Mouse (Mus musculus): Measurements from ENCODE around the gene Rin2. TPM values are rescaled to one million over a fixed set of nuclear protein-coding genes. Genes with fewer than 3 reads are reported as not detected.

Gene Rin2
- polyA plus RNA-seq, 1 experiment from 2014 or later = 26.7 TPM

- H3K4me3 ChIP-seq (ENCODE audit: low read depth, low read length) = no peak overlapping the region
- peak overlapping the region; percentile 58; the same call in 1 of the 2 replicates for H3K27ac ChIP-seq (ENCODE audit: low read depth)
- 37% methylated on average over 3 of the region's 3 CpGs for WGBS
- no peaks in the 10 kb centered on the region for H3K27me3 ChIP-seq (ENCODE audit: insufficient read depth, low read length)
- H3K9ac ChIP-seq = no peak overlapping the region
- no peak for ATAC-seq (ENCODE audit: insufficient read depth)
- no peak overlapping the region for H3K4me2 ChIP-seq
- DNase-seq = no peak
- H3K36me3 ChIP-seq (ENCODE audit: insufficient read depth) = no peaks in the 10 kb centered on the region
- H3K9me3 ChIP-seq (ENCODE audit: low read depth, low read length) = no peaks in the 10 kb centered on the region
- no peak for TF ChIP-seq CTCF (IDR thresholded peaks at IDR 0.05; ENCODE audit: low read depth)
- H3K4me1 ChIP-seq (ENCODE audit: insufficient read depth) = peaks cover 30% of the 10 kb centered on the region
Observed at GRCm38 (mm10) chr2:145682924-145683323, 7.9 kb downstream of the Rin2 start.

DNA sequence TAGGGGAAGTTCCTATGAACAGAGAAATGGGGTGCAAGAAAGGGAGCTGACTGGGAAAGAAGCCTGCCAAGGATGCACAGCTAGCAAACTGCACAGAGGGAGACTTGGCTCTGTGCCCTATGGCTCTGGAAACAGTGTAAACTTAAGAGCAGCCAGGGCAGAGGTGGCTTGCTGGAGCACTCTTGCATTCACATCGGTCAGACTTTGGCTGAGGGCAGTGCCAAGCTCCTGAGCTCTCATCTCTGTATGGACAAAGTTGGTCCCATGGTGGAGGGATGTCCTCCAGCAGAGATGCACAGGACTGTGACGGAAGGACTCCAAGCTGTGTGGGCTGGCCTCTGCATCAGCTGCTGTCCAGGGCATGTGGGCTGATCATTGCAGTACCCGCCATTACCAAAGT, 8.5 kb downstream of the Rin2 start:
- WGBS = 31% methylated on average over 3 of the region's 3 CpGs
- TF ChIP-seq CTCF (IDR thresholded peaks at IDR 0.05; ENCODE audit: low read depth) = no peak
- H3K9me3 ChIP-seq (ENCODE audit: low read depth, low read length) = no peaks in the 10 kb centered on the region
- ATAC-seq (ENCODE audit: insufficient read depth) (peak; percentile 62), DNase-seq (peak; percentile 92)
- peak overlapping the region; percentile 5; the same call in 1 of the 2 replicates for H3K4me2 ChIP-seq
- H3K9ac ChIP-seq = no peak overlapping the region
- H3K4me1 ChIP-seq (ENCODE audit: insufficient read depth) = peaks cover 30% of the 10 kb centered on the region
- no peak overlapping the region for H3K4me3 ChIP-seq (ENCODE audit: low read depth, low read length)
- H3K27ac ChIP-seq (ENCODE audit: low read depth) = peak overlapping the region; percentile 58; the same call in 1 of the 2 replicates
- no peaks in the 10 kb centered on the region for H3K27me3 ChIP-seq (ENCODE audit: insufficient read depth, low read length)
- H3K36me3 ChIP-seq (ENCODE audit: insufficient read depth) = no peaks in the 10 kb centered on the region

DNA sequence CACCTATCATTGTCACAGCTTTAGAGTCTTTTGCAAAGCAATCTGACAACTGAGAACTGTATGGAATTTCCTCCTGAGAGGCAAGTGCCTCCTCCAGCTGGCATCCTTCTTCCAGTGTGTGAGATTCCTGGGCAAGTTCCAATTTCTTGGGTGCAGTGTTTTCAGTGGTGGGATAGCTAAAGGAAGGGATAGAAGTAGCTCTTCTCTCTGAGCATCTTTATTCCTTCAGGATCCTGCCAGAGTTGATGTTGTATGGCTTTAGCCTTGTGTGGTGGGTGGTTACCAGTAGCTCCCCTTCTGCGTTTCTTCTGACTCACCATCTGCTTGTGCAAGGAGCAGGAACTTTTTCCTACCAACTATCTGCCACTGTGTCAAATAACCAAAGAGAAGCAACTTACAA, 9.1 kb downstream of the Rin2 start:
- DNase-seq (peak; percentile 66), ATAC-seq (ENCODE audit: insufficient read depth) (no peak)
- Histone ChIP-seq H3K4me3 (ENCODE audit: low read depth, low read length) (no peak overlapping the region), H3K4me2 (no peak overlapping the region), H3K9ac (no peak overlapping the region), H3K27me3 (ENCODE audit: insufficient read depth, low read length) (no peaks in the 10 kb centered on the region), H3K9me3 (ENCODE audit: low read depth, low read length) (no peaks in the 10 kb centered on the region), H3K4me1 (ENCODE audit: insufficient read depth) (peaks cover 30% of the 10 kb centered on the region), H3K27ac (ENCODE audit: low read depth) (no peak overlapping the region), H3K36me3 (ENCODE audit: insufficient read depth) (no peaks in the 10 kb centered on the region)
- no peak for TF ChIP-seq CTCF (IDR thresholded peaks at IDR 0.05; ENCODE audit: low read depth)
- WGBS = 56% methylated on average over 1 of the region's 1 CpGs

GRCm38 (mm10) chr2:145684891-145685290, 9.9 kb downstream of the Rin2 start:
- WGBS = 66% methylated on average over 8 of the region's 8 CpGs
- Histone ChIP-seq H3K9ac (no peak overlapping the region), H3K27ac (ENCODE audit: low read depth) (no peak overlapping the region), H3K4me3 (ENCODE audit: low read depth, low read length) (no peak overlapping the region), H3K4me2 (no peak overlapping the region), H3K4me1 (ENCODE audit: insufficient read depth) (peaks cover 34% of the 10 kb centered on the region), H3K9me3 (ENCODE audit: low read depth, low read length) (no peaks in the 10 kb centered on the region), H3K27me3 (ENCODE audit: insufficient read depth, low read length) (no peaks in the 10 kb centered on the region), H3K36me3 (ENCODE audit: insufficient read depth) (no peaks in the 10 kb centered on the region)
- no peak for TF ChIP-seq CTCF (IDR thresholded peaks at IDR 0.05; ENCODE audit: low read depth)
- ATAC-seq (ENCODE audit: insufficient read depth) (no peak), DNase-seq (no peak)

- no peak for DNase-seq
- Histone ChIP-seq H3K9ac (no peak overlapping the region), H3K27ac (ENCODE audit: low read depth) (no peak overlapping the region), H3K9me3 (ENCODE audit: low read depth, low read length) (no peaks in the 10 kb centered on the region), H3K4me2 (no peak overlapping the region), H3K27me3 (ENCODE audit: insufficient read depth, low read length) (no peaks in the 10 kb centered on the region), H3K4me3 (ENCODE audit: low read depth, low read length) (no peak overlapping the region), H3K36me3 (ENCODE audit: insufficient read depth) (no peaks in the 10 kb centered on the region), H3K4me1 (ENCODE audit: insufficient read depth) (peaks cover 29% of the 10 kb centered on the region)
- WGBS = 81% methylated on average over 4 of the region's 4 CpGs
- no peak for ATAC-seq (ENCODE audit: insufficient read depth)
- no peak for TF ChIP-seq CTCF (IDR thresholded peaks at IDR 0.05; ENCODE audit: low read depth)
Observed at GRCm38 (mm10) chr2:145686017-145686416, 11.0 kb downstream of the Rin2 start.

GRCm38 (mm10) chr2:145691367-145692009, 16.5 kb downstream of the Rin2 start:
- H3K9ac ChIP-seq = no peak overlapping the region
- peaks cover 7% of the 10 kb centered on the region for H3K4me1 ChIP-seq (ENCODE audit: insufficient read depth)
- no peak for TF ChIP-seq CTCF (IDR thresholded peaks at IDR 0.05; ENCODE audit: low read depth)
- H3K4me2 ChIP-seq = no peak overlapping the region
- H3K36me3 ChIP-seq (ENCODE audit: insufficient read depth) = no peaks in the 10 kb centered on the region
- ATAC-seq (ENCODE audit: insufficient read depth) (no peak), DNase-seq (peak; percentile 33)
- H3K27me3 ChIP-seq (ENCODE audit: insufficient read depth, low read length) = no peaks in the 10 kb centered on the region
- H3K9me3 ChIP-seq (ENCODE audit: low read depth, low read length) = no peaks in the 10 kb centered on the region
- H3K27ac ChIP-seq (ENCODE audit: low read depth) = no peak overlapping the region
- H3K4me3 ChIP-seq (ENCODE audit: low read depth, low read length) = no peak overlapping the region
- 81% methylated on average over 10 of the region's 10 CpGs for WGBS

- TF ChIP-seq CTCF (IDR thresholded peaks at IDR 0.05; ENCODE audit: low read depth) = no peak
- DNase-seq = no peak
- Histone ChIP-seq H3K27me3 (ENCODE audit: insufficient read depth, low read length) (no peaks in the 10 kb centered on the region), H3K4me2 (no peak overlapping the region), H3K36me3 (ENCODE audit: insufficient read depth) (no peaks in the 10 kb centered on the region; the same call in 1 of the 2 replicates), H3K9ac (no peak overlapping the region), H3K27ac (ENCODE audit: low read depth) (no peak overlapping the region), H3K4me3 (ENCODE audit: low read depth, low read length) (no peak overlapping the region), H3K4me1 (ENCODE audit: insufficient read depth) (no peaks in the 10 kb centered on the region), H3K9me3 (ENCODE audit: low read depth, low read length) (no peaks in the 10 kb centered on the region)
- no peak for ATAC-seq (ENCODE audit: insufficient read depth)
- 75% methylated on average over 6 of the region's 6 CpGs for WGBS
Observed at GRCm38 (mm10) chr2:145697160-145697559, 22.1 kb downstream of the Rin2 start.
